Comparison of ENCODE assay signal across 8 mouse cellular contexts in genomic region chr17:29467030-29467429, GRCm38 (mm10). TPM values are rescaled to one million over a fixed set of nuclear protein-coding genes. Genes with fewer than 3 reads are reported as not detected.
DNase-seq lines count a peak whose midpoint lies in the region; ATAC-seq lines count a peak whose summit lies in the region.

No protein-coding gene starts in this region.

- no peak overlapping the region for H3K4me3 ChIP-seq in kidney, embryonic 16.5 days (ENCODE audit: low read length)
- H3K4me3 ChIP-seq in forebrain, embryonic 13.5 days = no peak overlapping the region
- H3K4me3 ChIP-seq in limb, embryonic 15.5 days = 0 out of 2 replicates have a peak overlapping the region, but pooled peaks have one; percentile 26
- H3K4me3 ChIP-seq in stomach, embryonic 14.5 days (ENCODE audit: low read depth, low read length) = no peak overlapping the region

- peaks cover 45% of the 10 kb centered on the region for H3K4me1 ChIP-seq in kidney, embryonic 16.5 days (ENCODE audit: insufficient read depth, low read length)
- H3K4me1 ChIP-seq in forebrain, embryonic 13.5 days = peaks cover 37% of the 10 kb centered on the region
- peaks cover 49% of the 10 kb centered on the region for H3K4me1 ChIP-seq in limb, embryonic 15.5 days
- peaks cover 22% of the 10 kb centered on the region for H3K4me1 ChIP-seq in stomach, embryonic 14.5 days (ENCODE audit: control insufficient read depth, insufficient read depth, low read length)

- no peak for DNase-seq in kidney, postnatal 36 days
- DNase-seq in ovary, postnatal 10 days (ENCODE audit: low spot score) = no peak
- no peak for DNase-seq in cerebellum, postnatal 25 days
- DNase-seq in thymus, postnatal 0 days (ENCODE audit: low spot score) = no peak

- no peak overlapping the region for H3K27ac ChIP-seq in kidney, embryonic 16.5 days (ENCODE audit: low read length)
- peak overlapping the region; percentile 90 for H3K27ac ChIP-seq in forebrain, embryonic 13.5 days
- 0 out of 2 replicates have a peak overlapping the region, but pooled peaks have one; percentile 33 for H3K27ac ChIP-seq in limb, embryonic 15.5 days
- H3K27ac ChIP-seq in stomach, embryonic 14.5 days (ENCODE audit: low read length) = no peak overlapping the region

- H3K4me2 ChIP-seq in kidney, embryonic 16.5 days (replicated peaks; ENCODE audit: low read depth, low read length) = peak overlapping the region; percentile 51
- H3K4me2 ChIP-seq in forebrain, embryonic 13.5 days = peak overlapping the region; percentile 57
- H3K4me2 ChIP-seq in limb, embryonic 15.5 days = peak overlapping the region; percentile 43
- H3K4me2 ChIP-seq in stomach, embryonic 14.5 days (replicated peaks; ENCODE audit: low read depth, low read length) = 0 out of 2 replicates have a peak overlapping the region, but pooled peaks have one; percentile 33

- H3K9ac ChIP-seq in kidney, embryonic 16.5 days (replicated peaks; ENCODE audit: low read length) = no peak overlapping the region
- H3K9ac ChIP-seq in forebrain, embryonic 13.5 days = no peak overlapping the region
- H3K9ac ChIP-seq in limb, embryonic 15.5 days = no peak overlapping the region
- no peak overlapping the region for H3K9ac ChIP-seq in stomach, embryonic 14.5 days (replicated peaks; ENCODE audit: low read depth, low read length)

- H3K9me3 ChIP-seq in kidney, embryonic 16.5 days (ENCODE audit: low read length) = no peaks in the 10 kb centered on the region
- 0 out of 2 replicates have a peak, but pooled peaks cover 4% of the 10 kb centered on the region for H3K9me3 ChIP-seq in forebrain, embryonic 13.5 days (replicated peaks)
- no peaks in the 10 kb centered on the region for H3K9me3 ChIP-seq in limb, embryonic 15.5 days
- H3K9me3 ChIP-seq in stomach, embryonic 14.5 days (ENCODE audit: control insufficient read depth, low read depth, low read length) = no peaks in the 10 kb centered on the region

- 27% methylated on average over 11 of the region's 11 CpGs for WGBS in kidney, embryonic 16.5 days
- WGBS in forebrain, embryonic 13.5 days = 13% methylated on average over 11 of the region's 11 CpGs
- 24% methylated on average over 11 of the region's 11 CpGs for WGBS in limb, embryonic 15.5 days
- 34% methylated on average over 11 of the region's 11 CpGs for WGBS in stomach, embryonic 14.5 days

- no peaks in the 10 kb centered on the region for H3K36me3 ChIP-seq in kidney, embryonic 16.5 days (ENCODE audit: insufficient read depth, low read length)
- H3K36me3 ChIP-seq in forebrain, embryonic 13.5 days (ENCODE audit: poor library complexity, severe bottlenecking) = no peaks in the 10 kb centered on the region
- no peaks in the 10 kb centered on the region for H3K36me3 ChIP-seq in limb, embryonic 15.5 days
- H3K36me3 ChIP-seq in stomach, embryonic 14.5 days (ENCODE audit: control insufficient read depth, insufficient read depth, low read length) = no peaks in the 10 kb centered on the region

- no peak for ATAC-seq in kidney, embryonic 16.5 days (ENCODE audit: low FRiP score, low TSS enrichment)
- ATAC-seq in forebrain, embryonic 13.5 days = no peak
- no peak for ATAC-seq in limb, embryonic 15.5 days (ENCODE audit: insufficient number of reproducible peaks, low FRiP score, low TSS enrichment, low read depth)
- ATAC-seq in stomach, embryonic 14.5 days (ENCODE audit: insufficient number of reproducible peaks, insufficient read depth, low FRiP score, low read depth) = no peak

- no peaks in the 10 kb centered on the region for H3K27me3 ChIP-seq in kidney, embryonic 16.5 days (ENCODE audit: insufficient read depth, low read length)
- H3K27me3 ChIP-seq in forebrain, embryonic 13.5 days = no peaks in the 10 kb centered on the region
- H3K27me3 ChIP-seq in limb, embryonic 15.5 days = no peaks in the 10 kb centered on the region
- H3K27me3 ChIP-seq in stomach, embryonic 14.5 days (ENCODE audit: control insufficient read depth, insufficient read depth, low read length) = no peaks in the 10 kb centered on the region

RNA-seq across cellular contexts. Expression of gene Pim1, which starts 23.5 kb away (rescaled TPM):
- polyA plus RNA-seq in kidney, embryonic 16.5 days (2015; fragmentation: Nextera tagmentation; extraction: Ambion mirVana) = 12.5 and 14.5 TPM in 2 replicates
- polyA plus RNA-seq in forebrain, embryonic 13.5 days (2015; fragmentation: Nextera tagmentation; extraction: Ambion mirVana) = 21.0 and 22.0 TPM in 2 replicates
- 20.0 and 21.6 TPM in 2 replicates for polyA plus RNA-seq in limb, embryonic 15.5 days (2015; fragmentation: Nextera tagmentation; extraction: Ambion mirVana)
- 10.1 TPM in 2 replicates for polyA plus RNA-seq in stomach, embryonic 14.5 days (2014; fragmentation: Nextera tagmentation; extraction: Ambion mirVana)
- polyA plus RNA-seq in thymus, postnatal 0 days (2015; fragmentation: Nextera tagmentation; extraction: Ambion mirVana) = 78.6 and 81.4 TPM in 2 replicates

Comparison
In these comparisons a context has a peak if more than half of its experiments do, and no peak if none do; other contexts are left out.
1. H3K27ac ChIP-seq: peak in forebrain, embryonic 13.5 days (single experiment) and limb, embryonic 15.5 days (single experiment); none in kidney, embryonic 16.5 days (single experiment) and stomach, embryonic 14.5 days (single experiment).
2. Peak in every context shown above with its lines, with median percentiles within 50 percentile points of each other: H3K4me2 ChIP-seq.